Comparison of ENCODE assay signal across 8 mouse cellular contexts in the genomic region with DNA sequence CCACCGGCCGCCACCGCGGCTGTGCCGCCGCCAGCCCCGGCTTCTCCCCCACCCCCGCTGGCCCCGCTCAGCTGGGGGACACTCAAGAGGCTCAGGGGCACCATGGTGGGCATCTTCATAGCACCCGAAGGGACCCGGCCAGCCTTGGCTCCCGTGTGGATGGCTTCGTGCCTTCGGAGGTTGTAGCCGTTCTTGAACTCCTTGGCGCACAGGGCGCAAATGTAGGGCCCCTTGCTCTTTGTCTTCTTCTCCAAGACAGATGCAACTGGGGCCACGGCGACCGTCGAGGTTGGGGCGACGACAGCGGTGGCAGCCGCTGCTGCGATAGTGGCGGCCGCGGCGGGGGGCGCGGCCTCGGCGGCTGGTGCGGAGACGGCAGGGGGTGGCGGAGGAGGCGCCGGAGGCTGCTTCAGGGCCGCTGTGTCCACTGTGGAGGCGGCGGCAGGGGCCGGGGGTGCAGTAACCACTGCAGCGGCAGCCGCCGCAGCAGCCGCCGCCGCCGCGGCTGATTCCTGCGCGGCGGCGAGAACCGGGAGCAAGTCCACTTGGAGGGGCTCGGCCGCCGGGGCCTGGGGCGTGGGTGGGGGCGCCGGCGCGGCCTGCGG. TPM values are rescaled to one million over a fixed set of nuclear protein-coding genes. Genes with fewer than 3 reads are reported as not detected.
A peak's percentile ranks its signal among the peaks of the same experiment; 100 is the strongest.
DNase-seq lines count a peak whose midpoint lies in the region; ATAC-seq and TF ChIP-seq lines count a peak whose summit lies in the region.

No protein-coding gene starts in this region.

- peak; percentile 53 for DNase-seq in layer of hippocampus, adult 11-12 months (ENCODE audit: low spot score)
- no peak for DNase-seq in layer of hippocampus, adult 9-10 months (ENCODE audit: low spot score)
- peak; percentile 53 for DNase-seq in R1 (ENCODE audit: low read depth, low spot score)
- peak; percentile 81 for DNase-seq in forebrain, embryonic 11.5 days (ENCODE audit: low spot score)
- peak; percentile 78 for DNase-seq in intestine, embryonic 14.5 days (ENCODE audit: low spot score)
- DNase-seq in liver, postnatal 0 days, result peak; percentile 70
- peak; percentile 43 to 58 for DNase-seq in spleen, adult 18-20 months
- no peak for DNase-seq in natural killer cell, adult 2 months (ENCODE audit: low spot score in 2 of 2)

- no peak for TF ChIP-seq CTCF in liver, postnatal 0 days (IDR thresholded peaks at IDR 0.05; ENCODE audit: low read depth)

- peak overlapping the region; percentile 82 for H3K4me3 ChIP-seq in forebrain, embryonic 11.5 days (ENCODE audit: low read depth, low read length)
- H3K4me3 ChIP-seq in intestine, embryonic 14.5 days (ENCODE audit: low read depth, low read length), result peak overlapping the region; percentile 91
- peak overlapping the region; percentile 91 for H3K4me3 ChIP-seq in liver, postnatal 0 days (ENCODE audit: low read depth, low read length)

- peaks cover 35% of the 10 kb centered on the region for H3K4me1 ChIP-seq in forebrain, embryonic 11.5 days (replicated peaks; ENCODE audit: control insufficient read depth, insufficient read depth, low read length)
- peaks cover 37% of the 10 kb centered on the region for H3K4me1 ChIP-seq in intestine, embryonic 14.5 days (replicated peaks; ENCODE audit: control insufficient read depth, insufficient read depth, low read length)
- peaks cover 66% of the 10 kb centered on the region for H3K4me1 ChIP-seq in liver, postnatal 0 days (ENCODE audit: insufficient read depth)

- H3K27me3 ChIP-seq in forebrain, embryonic 11.5 days (ENCODE audit: control insufficient read depth, insufficient read depth, low read length), result no peaks in the 10 kb centered on the region
- no peaks in the 10 kb centered on the region for H3K27me3 ChIP-seq in intestine, embryonic 14.5 days (replicated peaks; ENCODE audit: control insufficient read depth, insufficient read depth, low read length)
- H3K27me3 ChIP-seq in liver, postnatal 0 days (ENCODE audit: insufficient read depth, low read length), result no peaks in the 10 kb centered on the region

- H3K27ac ChIP-seq in forebrain, embryonic 11.5 days (ENCODE audit: low read depth, low read length), result peak overlapping the region; percentile 98
- peak overlapping the region; percentile 98 for H3K27ac ChIP-seq in intestine, embryonic 14.5 days (ENCODE audit: low read depth)
- peak overlapping the region; percentile 99 for H3K27ac ChIP-seq in liver, postnatal 0 days (ENCODE audit: low read depth)

- H3K4me2 ChIP-seq in forebrain, embryonic 11.5 days (ENCODE audit: low read depth, low read length, severe bottlenecking), result peak overlapping the region; percentile 94
- peak overlapping the region; percentile 99 for H3K4me2 ChIP-seq in intestine, embryonic 14.5 days (ENCODE audit: low read length)
- H3K4me2 ChIP-seq in liver, postnatal 0 days (ENCODE audit: low read depth, low read length), result peak overlapping the region; percentile 98

- no peak for TF ChIP-seq EP300 in liver, postnatal 0 days (IDR thresholded peaks at IDR 0.05; ENCODE audit: low read depth)

- peak overlapping the region; percentile 99 for H3K9ac ChIP-seq in forebrain, embryonic 11.5 days (ENCODE audit: low read length)
- peak overlapping the region; percentile 98 for H3K9ac ChIP-seq in intestine, embryonic 14.5 days (ENCODE audit: low read length)
- H3K9ac ChIP-seq in liver, postnatal 0 days (replicated peaks), result peak overlapping the region; percentile 98

- no peaks in the 10 kb centered on the region for H3K9me3 ChIP-seq in forebrain, embryonic 11.5 days (ENCODE audit: control insufficient read depth, low read length)
- no peaks in the 10 kb centered on the region for H3K9me3 ChIP-seq in intestine, embryonic 14.5 days (ENCODE audit: control insufficient read depth, low read length)
- H3K9me3 ChIP-seq in liver, postnatal 0 days (ENCODE audit: low read length), result no peaks in the 10 kb centered on the region

- WGBS in forebrain, embryonic 11.5 days, result 1% methylated on average over 62 of the region's 65 CpGs
- WGBS in intestine, embryonic 14.5 days, result under 1% methylated on average over 62 of the region's 65 CpGs
- WGBS in liver, postnatal 0 days (ENCODE audit: insufficient replicate concordance), result under 1% methylated on average over 57 of the region's 65 CpGs

- H3K36me3 ChIP-seq in forebrain, embryonic 11.5 days (ENCODE audit: control insufficient read depth, insufficient read depth, low read length), result peaks cover 8% of the 10 kb centered on the region; the same call in 1 of the 2 replicates
- H3K36me3 ChIP-seq in intestine, embryonic 14.5 days (ENCODE audit: control insufficient read depth, insufficient read depth, low read length), result peaks cover 54% of the 10 kb centered on the region
- H3K36me3 ChIP-seq in liver, postnatal 0 days (replicated peaks; ENCODE audit: insufficient read depth, low read length), result peaks cover 50% of the 10 kb centered on the region

- no peak for ATAC-seq in forebrain, embryonic 11.5 days (replicated peaks; ENCODE audit: low FRiP score)
- ATAC-seq in intestine, embryonic 14.5 days (replicated peaks; ENCODE audit: low FRiP score, low TSS enrichment, low read depth), result no peak
- no peak for ATAC-seq in liver, postnatal 0 days

RNA-seq across cellular contexts. Expression of a gene that starts 1.2 kb away (rescaled TPM):
- polyA plus RNA-seq in forebrain, embryonic 11.5 days (2014; fragmentation: Nextera tagmentation; extraction: Ambion mirVana), result 106 and 132 TPM in 2 replicates
- 55.1 and 61.9 TPM in 2 replicates for polyA plus RNA-seq in intestine, embryonic 14.5 days (2014; fragmentation: Nextera tagmentation; extraction: Ambion mirVana)
- polyA plus RNA-seq in liver, postnatal 0 days (2015; fragmentation: Nextera tagmentation; extraction: Ambion mirVana), result 20.0 and 24.0 TPM in 2 replicates

RNA-seq across cellular contexts. Expression of a gene that starts 4.6 kb away (rescaled TPM):
- polyA plus RNA-seq in forebrain, embryonic 11.5 days (2014; fragmentation: Nextera tagmentation; extraction: Ambion mirVana), result 9.6 and 10.3 TPM in 2 replicates
- polyA plus RNA-seq in intestine, embryonic 14.5 days (2014; fragmentation: Nextera tagmentation; extraction: Ambion mirVana), result 9.2 and 9.5 TPM in 2 replicates
- 0.18 TPM in 1 of 2 replicates, not detected in the other for polyA plus RNA-seq in liver, postnatal 0 days (2015; fragmentation: Nextera tagmentation; extraction: Ambion mirVana)

RNA-seq across cellular contexts. Expression of a gene that starts 4.8 kb away (rescaled TPM):
- 60.9 and 64.7 TPM in 2 replicates for polyA plus RNA-seq in forebrain, embryonic 11.5 days (2014; fragmentation: Nextera tagmentation; extraction: Ambion mirVana)
- 41.8 and 46.3 TPM in 2 replicates for polyA plus RNA-seq in intestine, embryonic 14.5 days (2014; fragmentation: Nextera tagmentation; extraction: Ambion mirVana)
- polyA plus RNA-seq in liver, postnatal 0 days (2015; fragmentation: Nextera tagmentation; extraction: Ambion mirVana), result 4.5 and 7.8 TPM in 2 replicates

RNA-seq across cellular contexts. Expression of a gene that starts 8.5 kb away (rescaled TPM):
- 60.5 and 72.4 TPM in 2 replicates for polyA plus RNA-seq in forebrain, embryonic 11.5 days (2014; fragmentation: Nextera tagmentation; extraction: Ambion mirVana)
- polyA plus RNA-seq in intestine, embryonic 14.5 days (2014; fragmentation: Nextera tagmentation; extraction: Ambion mirVana), result 43.9 and 47.7 TPM in 2 replicates
- polyA plus RNA-seq in liver, postnatal 0 days (2015; fragmentation: Nextera tagmentation; extraction: Ambion mirVana), result 12.2 and 13.8 TPM in 2 replicates

RNA-seq across cellular contexts. Expression of a gene that starts 9.4 kb away (rescaled TPM):
- polyA plus RNA-seq in forebrain, embryonic 11.5 days (2014; fragmentation: Nextera tagmentation; extraction: Ambion mirVana), result not detected in 2 replicates
- polyA plus RNA-seq in intestine, embryonic 14.5 days (2014; fragmentation: Nextera tagmentation; extraction: Ambion mirVana), result 0.45 and 0.86 TPM in 2 replicates
- polyA plus RNA-seq in liver, postnatal 0 days (2015; fragmentation: Nextera tagmentation; extraction: Ambion mirVana), result 0.26 TPM in 1 of 2 replicates, not detected in the other

Comparison
In these comparisons a context has a peak if more than half of its experiments do, and no peak if none do; other contexts are left out.
1. DNase-seq: peak in layer of hippocampus, adult 11-12 months (single experiment), R1 (single experiment), forebrain, embryonic 11.5 days (single experiment), intestine, embryonic 14.5 days (single experiment), liver, postnatal 0 days (single experiment) and spleen, adult 18-20 months (2 of 2); none in layer of hippocampus, adult 9-10 months (single experiment) and natural killer cell, adult 2 months (0 of 2).
2. Peak in every context shown above with its lines, with median percentiles within 50 percentile points of each other: H3K27ac ChIP-seq, H3K4me2 ChIP-seq, H3K4me3 ChIP-seq and H3K9ac ChIP-seq.